Mouse (Mus musculus): ENCODE data around the gene Ugt1a7c. TPM values are rescaled to one million over a fixed set of nuclear protein-coding genes. Genes with fewer than 3 reads are reported as not detected.

The Ugt1a7c gene
- polyA plus RNA-seq, 1 experiment: 184 TPM

- Histone ChIP-seq H3K4me3 (ENCODE audit: insufficient read depth, low read length) (no peak overlapping the region), H3K27ac (ENCODE audit: insufficient read depth, low read depth, low read length) (no peak overlapping the region), H3K4me1 (ENCODE audit: control insufficient read depth, insufficient read depth, low read length) (no peaks in the 10 kb centered on the region)
- TF ChIP-seq CTCF (IDR thresholded peaks at IDR 0.05; ENCODE audit: low read depth, low read length) (no peak), POLR2A (IDR thresholded peaks at IDR 0.05; ENCODE audit: borderline replicate concordance, low read depth, low read length) (no peak)
Measured at GRCm38 (mm10) chr1:88199996-88200395, 105.1 kb downstream of the Ugt1a7c start.

DNA sequence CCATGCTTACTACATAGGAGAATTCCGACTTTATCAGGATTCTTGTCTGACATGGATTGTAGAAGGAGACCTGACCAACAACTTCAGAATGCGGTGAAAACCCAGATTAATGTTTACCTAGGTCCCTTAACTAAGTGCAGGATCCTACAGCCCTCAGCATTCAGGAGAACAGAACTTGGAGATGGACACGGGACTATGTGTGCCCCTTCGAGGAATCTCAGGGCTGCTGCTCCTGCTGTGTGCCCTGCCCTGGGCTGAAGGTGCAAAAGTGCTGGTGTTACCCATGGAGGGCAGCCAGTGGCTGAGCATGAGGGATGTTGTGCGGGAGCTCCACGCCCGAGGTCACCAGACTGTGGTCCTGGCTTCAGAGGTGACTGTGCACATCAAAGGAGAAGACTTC is 105.6 kb downstream of the Ugt1a7c start, which contains the start of gene Ugt1a2:
Gene Ugt1a2 (plus strand): TSS at position 146 of the 400 bp plus-strand sequence.
- Histone ChIP-seq H3K4me3 (ENCODE audit: insufficient read depth, low read length) (no peak within 1 kb of the TSS), H3K27ac (ENCODE audit: insufficient read depth, low read depth, low read length) (no peak within 1 kb of the TSS), H3K4me1 (ENCODE audit: control insufficient read depth, insufficient read depth, low read length) (no peaks in the 10 kb centered on the region)
- no peak for TF ChIP-seq POLR2A (IDR thresholded peaks at IDR 0.05; ENCODE audit: borderline replicate concordance, low read depth, low read length)
- TF ChIP-seq CTCF (IDR thresholded peaks at IDR 0.05; ENCODE audit: low read depth, low read length): no peak

DNA sequence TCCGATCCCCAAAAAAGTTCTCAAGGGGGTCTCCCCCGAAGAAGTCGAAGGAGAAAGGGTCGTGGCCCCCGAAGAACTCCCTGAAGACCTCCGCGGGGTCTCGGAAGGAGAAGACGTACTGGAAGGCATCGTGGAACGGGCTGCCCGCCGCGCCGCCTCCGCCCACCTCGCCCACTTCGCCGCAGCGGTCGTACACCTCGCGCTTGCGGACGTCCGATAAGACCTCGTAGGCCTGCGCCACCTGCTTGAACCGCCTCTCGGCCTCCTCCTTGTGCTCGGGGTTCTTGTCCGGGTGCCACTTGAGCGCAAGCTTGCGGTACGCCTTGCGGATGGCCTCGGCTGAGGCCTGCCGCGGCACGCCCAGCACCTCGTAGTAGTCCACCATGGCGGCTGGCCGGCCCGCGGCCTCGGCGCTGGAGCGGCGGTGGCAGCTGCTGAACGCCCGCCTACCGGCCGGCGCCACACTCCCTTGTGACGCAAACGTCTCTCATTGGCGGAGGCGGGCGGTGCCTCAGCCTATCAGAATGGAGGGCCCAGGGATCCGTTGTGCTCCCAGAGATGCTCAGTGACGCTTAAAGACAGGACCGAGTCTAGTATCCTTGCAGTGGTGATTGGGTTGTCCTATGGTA is 110.5 kb downstream of the Ugt1a7c start, which contains the start of gene Dnajb3:
Gene Dnajb3 (minus strand): TSS at position 489 of the 629 bp plus-strand sequence.
- Histone ChIP-seq H3K4me1 (ENCODE audit: control insufficient read depth, insufficient read depth, low read length) (no peaks in the 10 kb centered on the region), H3K4me3 (ENCODE audit: insufficient read depth, low read length) (no peak within 1 kb of the TSS), H3K27ac (ENCODE audit: insufficient read depth, low read depth, low read length) (no peak within 1 kb of the TSS)
- TF ChIP-seq POLR2A (IDR thresholded peaks at IDR 0.05; ENCODE audit: borderline replicate concordance, low read depth, low read length) (no peak), CTCF (IDR thresholded peaks at IDR 0.05; ENCODE audit: low read depth, low read length) (no peak)

DNA sequence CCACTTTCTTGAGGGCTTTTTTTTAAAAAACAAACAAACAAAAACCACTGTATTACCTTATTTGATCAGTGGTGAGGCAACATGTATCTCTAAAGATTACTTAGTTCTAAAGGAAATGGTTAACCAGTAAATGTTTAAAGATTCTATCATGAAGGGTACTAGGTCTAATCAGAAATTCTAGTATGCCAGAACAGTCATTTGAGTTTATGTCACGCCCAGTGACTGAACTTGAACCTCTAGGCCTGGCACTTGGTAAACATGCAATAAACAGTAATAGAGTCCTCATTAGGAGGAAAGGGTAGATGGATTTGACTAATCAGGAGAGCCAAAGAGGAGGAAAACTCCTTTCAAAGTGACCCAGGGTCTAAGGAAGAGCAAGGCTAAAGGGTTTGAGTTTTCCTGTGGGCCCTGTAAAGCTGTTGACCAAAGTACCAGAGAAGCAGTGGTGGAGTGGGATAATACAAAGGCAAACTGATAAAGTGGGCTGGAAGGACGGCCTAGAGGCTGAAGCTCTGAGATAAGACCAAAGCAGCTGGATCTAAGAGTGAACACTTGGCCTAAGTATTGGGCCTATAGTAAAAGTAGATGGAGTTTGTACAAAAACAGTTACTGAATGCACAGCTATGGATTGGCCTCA is 112.1 kb downstream of the Ugt1a7c start:
- Histone ChIP-seq H3K4me3 (ENCODE audit: insufficient read depth, low read length) (no peak overlapping the region), H3K27ac (ENCODE audit: insufficient read depth, low read depth, low read length) (no peak overlapping the region), H3K4me1 (ENCODE audit: control insufficient read depth, insufficient read depth, low read length) (no peaks in the 10 kb centered on the region)
- TF ChIP-seq POLR2A (IDR thresholded peaks at IDR 0.05; ENCODE audit: borderline replicate concordance, low read depth, low read length) (no peak), CTCF (IDR thresholded peaks at IDR 0.05; ENCODE audit: low read depth, low read length) (no peak)

GRCm38 (mm10) chr1:88211812-88212211 is 117.0 kb downstream of the Ugt1a7c start, which contains the start of gene Ugt1a1:
Gene Ugt1a1 (plus strand): TSS chr1:88211959.
- H3K27ac ChIP-seq (ENCODE audit: insufficient read depth, low read depth, low read length): no peak within 1 kb of the TSS
- TF ChIP-seq POLR2A (IDR thresholded peaks at IDR 0.05; ENCODE audit: borderline replicate concordance, low read depth, low read length) (no peak), CTCF (IDR thresholded peaks at IDR 0.05; ENCODE audit: low read depth, low read length) (no peak)
- H3K4me1 ChIP-seq (ENCODE audit: control insufficient read depth, insufficient read depth, low read length): no peaks in the 10 kb centered on the region
- H3K4me3 ChIP-seq (ENCODE audit: insufficient read depth, low read length): no peak within 1 kb of the TSS

GRCm38 (mm10) chr1:88212341-88213045 is 117.6 kb downstream of the Ugt1a7c start:
- Histone ChIP-seq H3K27ac (ENCODE audit: insufficient read depth, low read depth, low read length) (no peak overlapping the region), H3K4me3 (ENCODE audit: insufficient read depth, low read length) (no peak overlapping the region), H3K4me1 (ENCODE audit: control insufficient read depth, insufficient read depth, low read length) (no peaks in the 10 kb centered on the region)
- TF ChIP-seq CTCF (IDR thresholded peaks at IDR 0.05; ENCODE audit: low read depth, low read length) (no peak), POLR2A (IDR thresholded peaks at IDR 0.05; ENCODE audit: borderline replicate concordance, low read depth, low read length) (no peak)

DNA sequence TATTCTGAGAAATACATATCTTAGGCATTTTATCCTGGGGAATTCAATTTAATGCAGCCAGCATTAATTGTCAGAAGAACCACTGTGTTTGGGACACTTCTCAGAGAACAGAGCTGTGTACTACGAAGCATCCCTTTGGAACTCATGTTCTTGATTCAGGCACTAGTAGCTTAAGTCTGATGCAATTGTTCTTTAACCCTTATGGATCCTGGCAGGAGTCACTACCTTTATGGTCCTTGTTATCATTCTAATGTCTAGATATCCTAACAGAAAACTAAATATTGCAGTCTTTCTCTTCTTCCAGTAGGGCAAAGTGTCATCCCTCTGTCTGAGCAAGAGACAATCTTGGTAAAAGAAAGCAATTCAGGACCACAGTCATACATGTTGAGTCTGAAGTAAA is 118.2 kb downstream of the Ugt1a7c start:
- Histone ChIP-seq H3K4me1 (ENCODE audit: control insufficient read depth, insufficient read depth, low read length) (no peaks in the 10 kb centered on the region), H3K27ac (ENCODE audit: insufficient read depth, low read depth, low read length) (no peak overlapping the region), H3K4me3 (ENCODE audit: insufficient read depth, low read length) (no peak overlapping the region)
- TF ChIP-seq POLR2A (IDR thresholded peaks at IDR 0.05; ENCODE audit: borderline replicate concordance, low read depth, low read length) (no peak), CTCF (IDR thresholded peaks at IDR 0.05; ENCODE audit: low read depth, low read length) (no peak)

- H3K4me1 ChIP-seq (ENCODE audit: control insufficient read depth, insufficient read depth, low read length): no peaks in the 10 kb centered on the region
- TF ChIP-seq CTCF (IDR thresholded peaks at IDR 0.05; ENCODE audit: low read depth, low read length): no peak
- no peak for TF ChIP-seq POLR2A (IDR thresholded peaks at IDR 0.05; ENCODE audit: borderline replicate concordance, low read depth, low read length)
- no peak overlapping the region for H3K27ac ChIP-seq (ENCODE audit: insufficient read depth, low read depth, low read length)
- H3K4me3 ChIP-seq (ENCODE audit: insufficient read depth, low read length): no peak overlapping the region
Measured at GRCm38 (mm10) chr1:88213766-88214461, 119.1 kb downstream of the Ugt1a7c start.

DNA sequence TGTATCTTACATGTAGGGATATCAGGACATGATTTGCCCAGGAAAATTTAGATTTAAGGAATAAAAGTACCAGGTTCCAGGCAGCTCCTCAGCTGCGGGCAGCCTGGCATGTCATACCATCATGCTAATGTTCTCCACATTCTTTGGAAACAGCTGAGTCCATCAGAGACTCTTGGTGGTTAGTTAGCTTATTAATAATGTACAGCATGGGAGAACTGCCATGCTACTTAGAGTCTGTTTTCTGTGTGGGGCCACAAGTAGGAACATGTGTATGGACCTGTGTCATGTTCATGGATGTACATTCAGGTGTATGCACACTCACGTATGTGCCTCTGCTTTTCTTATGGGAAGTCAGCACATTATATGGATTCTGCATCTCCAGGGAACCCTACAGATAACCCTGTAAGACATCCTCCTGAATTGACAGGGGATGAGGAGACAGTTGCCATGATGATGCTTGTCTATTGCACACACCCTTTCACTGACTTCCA is 119.6 kb downstream of the Ugt1a7c start:
- Histone ChIP-seq H3K4me3 (ENCODE audit: insufficient read depth, low read length) (no peak overlapping the region), H3K27ac (ENCODE audit: insufficient read depth, low read depth, low read length) (no peak overlapping the region), H3K4me1 (ENCODE audit: control insufficient read depth, insufficient read depth, low read length) (no peaks in the 10 kb centered on the region)
- no peak for TF ChIP-seq POLR2A (IDR thresholded peaks at IDR 0.05; ENCODE audit: borderline replicate concordance, low read depth, low read length)
- no peak for TF ChIP-seq CTCF (IDR thresholded peaks at IDR 0.05; ENCODE audit: low read depth, low read length)

Data from bone marrow macrophage, adult 2 months (primary cell).